Mouse (Mus musculus) cerebellum, adult 9-11 months (tissue): Measurements from ENCODE around the gene Cdk6.

Experiments used
- DNase-seq: peaks from one replicate; pipeline ENCODE4 v3.0.0; 2022

The Cdk6 gene

GRCm38 (mm10) chr5:3491084-3491483 lies 149.8 kb downstream of the Cdk6 start:
- DNase-seq: no peak

GRCm38 (mm10) chr5:3491883-3492282 lies 150.6 kb downstream of the Cdk6 start:
- no peak for DNase-seq

GRCm38 (mm10) chr5:3492776-3493636 lies 151.7 kb downstream of the Cdk6 start:
- DNase-seq: no peak

GRCm38 (mm10) chr5:3493968-3494367 lies 152.7 kb downstream of the Cdk6 start:
- no peak for DNase-seq

- DNase-seq: no peak
Observed at GRCm38 (mm10) chr5:3494452-3495187, 153.3 kb downstream of the Cdk6 start.

GRCm38 (mm10) chr5:3497505-3497925 lies 156.2 kb downstream of the Cdk6 start:
- DNase-seq: no peak

GRCm38 (mm10) chr5:3500298-3500697 lies 159.0 kb downstream of the Cdk6 start:
- no peak for DNase-seq

GRCm38 (mm10) chr5:3500957-3501563 lies 159.8 kb downstream of the Cdk6 start:
- DNase-seq: no peak

- DNase-seq: no peak
Observed at GRCm38 (mm10) chr5:3501564-3502001, 160.3 kb downstream of the Cdk6 start.

GRCm38 (mm10) chr5:3502610-3503350 lies 161.5 kb downstream of the Cdk6 start:
- no peak for DNase-seq

- no peak for DNase-seq
Observed at GRCm38 (mm10) chr5:3503373-3503772, 162.1 kb downstream of the Cdk6 start.

GRCm38 (mm10) chr5:3503836-3504323 lies 162.6 kb downstream of the Cdk6 start:
- DNase-seq: no peak

GRCm38 (mm10) chr5:3504453-3504852 lies 163.2 kb downstream of the Cdk6 start:
- DNase-seq: no peak

GRCm38 (mm10) chr5:3505553-3505952 lies 164.3 kb downstream of the Cdk6 start:
- DNase-seq: no peak

- no peak for DNase-seq
Observed at GRCm38 (mm10) chr5:3508480-3509381, 167.4 kb downstream of the Cdk6 start.

GRCm38 (mm10) chr5:3509503-3509902 lies 168.2 kb downstream of the Cdk6 start:
- DNase-seq: no peak

- DNase-seq: no peak
Observed at GRCm38 (mm10) chr5:3511097-3511795, 170.0 kb downstream of the Cdk6 start.

- DNase-seq: no peak
Observed at GRCm38 (mm10) chr5:3512584-3512983, 171.3 kb downstream of the Cdk6 start.

GRCm38 (mm10) chr5:3514901-3515311 lies 173.6 kb downstream of the Cdk6 start:
- DNase-seq: no peak

GRCm38 (mm10) chr5:3515477-3515876 lies 174.2 kb downstream of the Cdk6 start:
- DNase-seq: no peak
